In genomic region chr6:116673471-116674282, GRCm38 (mm10) we compare ENCODE assay signal across 1 mouse cellular context.
TF ChIP-seq lines count a peak whose summit lies in the region.

Gene Rassf4 (minus strand): TSS chr6:116673952.

TF ChIP-seq in CH12.LX, 34 proteins besides CTCF, POLR2A, EP300 and RAD21 (continued from another document):
- 0 out of 2 replicates have a peak, but pooled peaks have one; percentile 11 for TF ChIP-seq MEF2A (IDR thresholded peaks at IDR 0.05; ENCODE audit: borderline replicate concordance, low read depth, low read length)
- TF ChIP-seq ZMIZ1 (IDR thresholded peaks at IDR 0.05; ENCODE audit: low read depth, low read length), result peak; percentile 52
- TF ChIP-seq USF2 (conservative IDR thresholded peaks at IDR 0.05; ENCODE audit: low read depth, low read length), result no peak
- 0 out of 2 replicates have a peak, but pooled peaks have one; percentile 5 for TF ChIP-seq ETS1 (conservative IDR thresholded peaks at IDR 0.05; ENCODE audit: low read depth, low read length)
- peak; percentile 53 for TF ChIP-seq MAX (IDR thresholded peaks at IDR 0.05; ENCODE audit: low read length)
- TF ChIP-seq UBTF (IDR thresholded peaks at IDR 0.05; ENCODE audit: low read depth, low read length), result no peak
- 0 out of 2 replicates have a peak, but pooled peaks have one; percentile 9 for TF ChIP-seq CHD1 (IDR thresholded peaks at IDR 0.05; ENCODE audit: low read depth, low read length)
- TF ChIP-seq POLR2AphosphoS2 (IDR thresholded peaks at IDR 0.05; ENCODE audit: low read depth, low read length), result peak; percentile 73
- peak; percentile 60 for TF ChIP-seq MAZ (IDR thresholded peaks at IDR 0.05; ENCODE audit: low read depth, low read length)
- peak; percentile 78; the same call in 1 of the 2 replicates for TF ChIP-seq RCOR1 (conservative IDR thresholded peaks at IDR 0.05; ENCODE audit: low read depth, low read length)
- TF ChIP-seq TCF12 (IDR thresholded peaks at IDR 0.05; ENCODE audit: low read depth, low read length), result peak; percentile 49
- no peak for TF ChIP-seq MAFK (IDR thresholded peaks at IDR 0.05; ENCODE audit: insufficient replicate concordance, low read length)
- TF ChIP-seq MXI1 (IDR thresholded peaks at IDR 0.05; ENCODE audit: low read depth, low read length), result peak; percentile 35; the same call in 1 of the 2 replicates
- TF ChIP-seq SIN3A (IDR thresholded peaks at IDR 0.05; ENCODE audit: low read length), result peak; percentile 54
- peak; percentile 94 for TF ChIP-seq BHLHE40 (IDR thresholded peaks at IDR 0.05; ENCODE audit: low read depth, low read length)
- TF ChIP-seq USF1 (IDR thresholded peaks at IDR 0.05; ENCODE audit: low read depth, low read length), result no peak
